Mouse (Mus musculus) cerebellum, adult (tissue): ENCODE measurements at regions not wholly inside any gene's neighbourhood (a gene's known extent, or its start where the extent isn't known, plus 50 kb on each side); places are given as distances from the start of the nearest gene placed in this dataset.
"Not testable (repeated sequence)": the region's sequence is repeated elsewhere in the genome, so short reads cannot be mapped to it uniquely, and the experiment has no call there.

ENCODE experiments used
- ATAC-seq: cut with Nextera tagmentation; 2 replicates; pipeline ENCODE4 v1.9.2; 2017; ENCODE audit warnings: mild to moderate bottlenecking, moderate library complexity, mixed read lengths; ENCODE audit not compliant: insufficient number of reproducible peaks, low FRiP score, low TSS enrichment

- no peak for ATAC-seq
Observed at GRCm38 (mm10) chr1:35889731-35890499, 178.3 kb upstream of the Hs6st1 start.

DNA sequence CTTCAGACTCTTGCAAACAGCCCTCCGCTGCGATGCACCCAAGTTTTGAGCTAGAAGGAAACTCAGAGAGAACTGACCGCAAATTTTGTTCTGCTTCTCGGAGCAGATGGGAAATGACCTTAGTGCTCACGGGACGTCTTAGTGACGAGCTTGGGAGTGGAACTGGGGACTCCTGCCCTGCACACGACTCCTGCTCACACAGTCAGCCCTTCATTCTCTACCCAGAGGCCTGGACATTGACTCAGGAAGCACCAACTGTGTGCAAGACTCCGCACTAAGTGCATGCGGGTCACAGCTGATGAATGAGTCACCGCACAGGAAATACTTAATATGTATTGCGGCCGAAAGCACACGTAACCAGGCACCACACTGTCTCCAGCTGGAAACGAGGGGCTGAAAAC lies 177.7 kb upstream of the Hs6st1 start:
- ATAC-seq = no peak

GRCm38 (mm10) chr1:35899536-35899935 lies 168.7 kb upstream of the Hs6st1 start:
- no peak for ATAC-seq

- ATAC-seq = no peak
Observed at GRCm38 (mm10) chr1:35904001-35904547, 164.1 kb upstream of the Hs6st1 start.

DNA sequence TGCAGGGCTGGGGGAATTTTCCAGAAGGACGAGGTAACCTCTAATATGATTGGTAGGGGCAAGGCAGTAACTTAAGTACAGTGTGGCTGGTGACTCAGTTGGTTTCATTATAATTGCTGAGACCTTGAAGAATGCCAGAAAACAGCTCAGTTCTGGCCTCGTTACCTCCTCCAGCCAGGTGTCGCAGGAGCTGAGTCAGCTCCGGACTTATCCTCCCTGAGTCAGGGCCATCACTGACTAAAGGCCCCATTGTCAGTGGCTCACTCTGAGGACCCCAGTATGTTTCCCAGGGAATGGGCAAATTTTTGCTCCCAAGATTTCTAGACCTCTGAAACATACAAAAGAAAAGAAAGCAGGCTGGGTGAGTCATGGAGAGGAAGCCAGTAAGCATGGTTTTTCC lies 154.6 kb upstream of the Hs6st1 start:
- ATAC-seq = no peak

DNA sequence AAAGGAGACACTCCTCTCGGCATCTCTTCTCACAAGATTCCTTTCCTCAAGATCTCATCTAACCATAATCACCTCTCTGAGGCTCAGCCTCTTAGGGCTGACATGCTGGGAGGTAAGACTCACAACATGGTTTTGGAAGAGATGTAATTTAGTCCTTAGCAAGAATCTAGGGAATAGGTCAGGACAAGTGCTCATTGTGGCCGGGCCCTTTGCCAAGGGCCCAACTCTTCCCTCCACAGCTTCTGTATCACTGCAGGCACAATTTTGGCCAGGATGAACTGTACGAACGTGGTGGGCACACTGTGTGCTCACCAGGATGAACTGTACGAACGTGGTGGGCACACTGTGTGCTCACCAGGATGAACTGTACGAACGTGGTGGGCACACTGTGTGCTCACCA lies 154.0 kb upstream of the Hs6st1 start:
- not testable (repeated sequence) for ATAC-seq

DNA sequence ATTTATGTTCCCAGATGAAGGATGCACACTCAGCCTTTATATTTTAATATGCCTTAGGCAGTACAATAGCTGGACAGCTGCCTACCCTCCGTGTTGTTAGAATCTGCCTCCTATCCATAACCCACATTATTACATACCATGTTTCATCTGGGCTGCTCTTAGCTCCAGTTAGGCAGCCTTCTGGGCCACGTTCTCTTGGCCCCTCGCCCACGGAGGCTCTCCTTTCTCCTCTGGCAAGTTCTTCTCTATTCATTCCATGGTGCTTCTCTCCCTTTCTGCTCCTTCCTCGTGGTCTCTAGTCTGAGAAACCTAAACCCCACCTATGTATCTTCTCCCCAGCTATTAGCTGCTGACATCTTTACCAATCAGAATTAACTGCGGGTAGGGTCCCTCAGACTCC lies 152.7 kb upstream of the Hs6st1 start:
- no peak for ATAC-seq

DNA sequence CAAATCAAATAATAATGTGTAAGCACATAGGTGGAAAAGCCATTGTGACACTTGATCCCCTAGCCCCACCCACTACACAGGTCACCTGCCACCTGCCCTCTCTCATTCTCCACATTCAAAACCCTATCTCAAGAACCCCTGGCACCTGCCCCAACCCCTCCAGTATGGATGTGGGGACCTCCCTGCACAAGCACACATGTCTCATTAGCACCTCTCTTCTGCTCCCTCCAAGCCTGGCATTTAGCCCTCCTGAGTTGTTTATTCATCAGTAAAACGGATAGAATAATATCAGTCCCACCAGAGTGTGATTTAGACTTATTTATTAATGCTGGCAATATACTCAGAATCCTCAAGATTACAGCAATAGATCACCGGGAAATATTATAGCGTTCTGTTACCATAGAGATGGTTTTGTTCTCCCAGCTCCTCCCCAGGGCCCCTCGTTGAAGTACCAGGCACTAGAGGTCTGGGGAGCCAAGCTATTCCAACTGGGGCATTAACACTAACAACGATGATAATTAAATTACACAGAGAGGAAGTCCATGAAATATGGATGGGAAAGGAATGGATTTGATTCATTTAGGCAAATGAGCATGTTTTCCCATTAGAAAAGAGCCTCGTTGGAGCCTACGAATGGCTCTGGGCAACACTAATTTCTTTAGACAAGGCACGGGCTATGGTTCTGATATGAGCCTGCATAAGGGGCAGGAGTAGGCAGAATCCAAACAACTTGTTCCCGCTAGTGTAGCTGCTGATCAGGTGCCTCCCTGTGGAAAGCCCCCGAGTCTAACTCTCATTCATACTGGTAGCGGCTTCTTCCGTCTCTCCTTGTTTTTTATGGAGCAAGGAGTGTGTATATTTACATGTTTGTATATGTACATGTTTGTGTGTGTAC lies 148.1 kb upstream of the Hs6st1 start:
- ATAC-seq = no peak

- ATAC-seq = no peak
Observed at GRCm38 (mm10) chr1:35924796-35925195, 143.4 kb upstream of the Hs6st1 start.

DNA sequence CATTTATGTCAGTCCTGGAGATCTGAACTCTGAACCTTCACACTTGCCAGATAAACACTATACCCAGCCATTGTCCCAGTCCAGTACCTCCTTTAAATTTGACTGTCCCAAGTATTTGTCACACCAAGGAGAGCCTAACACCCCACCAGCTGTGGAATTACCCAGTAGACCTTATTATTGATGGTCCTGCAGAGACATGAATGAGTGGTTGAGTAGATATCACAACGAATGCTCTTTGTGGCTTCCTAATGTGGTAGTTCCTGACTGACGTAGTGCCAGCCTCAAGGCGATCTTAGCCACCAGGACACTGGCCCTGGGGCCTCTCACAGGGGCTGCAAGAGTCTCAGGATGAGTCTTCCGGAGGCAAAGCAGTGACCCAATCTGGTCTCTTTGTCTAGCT lies 142.9 kb upstream of the Hs6st1 start:
- ATAC-seq = no peak

DNA sequence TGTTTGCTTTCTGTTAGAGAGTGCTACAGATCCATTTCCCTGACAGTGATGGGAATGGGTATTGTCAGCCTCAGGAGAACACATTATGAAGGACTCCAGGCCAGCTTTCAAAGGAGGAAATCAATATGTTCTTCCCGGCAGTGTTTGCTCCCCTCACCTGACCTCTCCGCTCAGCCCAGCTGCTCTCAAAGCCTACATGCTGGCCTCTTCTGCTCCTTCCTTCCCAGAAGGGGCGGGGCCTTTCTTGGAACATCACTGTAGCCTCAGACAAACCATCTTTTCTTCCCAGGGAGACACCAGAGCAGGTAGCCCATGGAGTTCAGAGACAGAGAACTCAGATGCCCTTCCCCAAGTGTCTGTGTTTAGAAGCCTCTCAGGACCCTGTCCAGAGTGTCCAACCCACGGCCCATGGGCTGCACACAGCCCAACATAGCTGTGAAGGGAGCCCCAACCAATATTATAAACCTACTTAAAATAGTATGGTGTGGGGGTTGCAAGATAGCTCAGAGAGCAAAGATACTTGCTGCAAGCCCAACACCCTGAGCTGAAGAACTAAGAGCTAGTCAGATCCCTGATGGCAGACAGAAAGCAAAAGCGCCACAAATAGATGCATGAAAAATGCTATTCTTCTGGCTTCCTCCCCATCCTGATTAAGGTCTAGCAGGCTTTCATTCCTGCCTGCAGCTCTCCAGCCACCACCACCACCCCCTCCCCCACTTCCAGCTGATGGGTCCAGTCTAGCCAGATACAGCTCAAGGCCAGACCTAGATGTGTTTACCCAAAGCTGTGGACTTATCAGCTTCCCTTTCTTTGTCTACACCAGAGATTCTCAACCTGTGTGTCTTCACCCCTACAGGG lies 141.8 kb upstream of the Hs6st1 start:
- ATAC-seq = no peak

DNA sequence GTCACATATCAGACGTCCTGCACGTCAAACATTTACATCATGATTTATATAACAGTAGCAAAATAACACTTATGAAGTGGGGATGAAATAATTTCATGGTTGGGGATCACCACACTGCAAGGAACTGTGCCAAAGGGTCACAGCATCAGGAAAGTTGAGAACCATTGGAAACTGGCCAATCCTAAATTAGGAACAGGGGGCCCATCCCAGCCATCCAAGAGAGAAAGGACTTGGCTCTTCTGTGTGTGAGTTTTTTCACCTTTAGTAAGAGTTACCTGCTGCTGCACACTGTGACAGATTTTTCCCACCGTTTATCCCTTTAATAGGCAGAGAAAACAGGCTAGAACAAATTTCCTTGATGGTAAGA lies 141.2 kb upstream of the Hs6st1 start:
- ATAC-seq = no peak

DNA sequence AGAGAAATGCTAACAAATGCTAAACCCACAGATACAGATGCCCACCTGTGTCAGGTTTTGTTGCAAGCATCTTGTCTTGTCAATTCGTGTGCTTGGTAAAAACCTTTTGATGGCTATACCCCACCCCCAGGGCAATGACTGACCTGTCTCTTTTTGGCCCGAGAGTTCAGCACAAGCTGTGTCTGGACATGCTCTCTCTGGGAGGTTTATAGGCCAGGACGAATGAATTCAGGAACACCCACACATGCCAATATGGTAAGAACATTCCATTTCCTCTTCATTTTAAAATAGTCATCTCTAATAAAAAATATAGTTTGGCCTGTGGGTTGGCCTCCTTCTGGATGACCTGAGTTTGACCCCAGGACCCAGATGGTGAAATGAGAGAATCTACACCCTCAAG lies 137.8 kb upstream of the Hs6st1 start:
- ATAC-seq = peak; percentile 56; the same call in 1 of the 2 replicates

- no peak for ATAC-seq
Observed at GRCm38 (mm10) chr1:35931056-35931455, 137.1 kb upstream of the Hs6st1 start.

DNA sequence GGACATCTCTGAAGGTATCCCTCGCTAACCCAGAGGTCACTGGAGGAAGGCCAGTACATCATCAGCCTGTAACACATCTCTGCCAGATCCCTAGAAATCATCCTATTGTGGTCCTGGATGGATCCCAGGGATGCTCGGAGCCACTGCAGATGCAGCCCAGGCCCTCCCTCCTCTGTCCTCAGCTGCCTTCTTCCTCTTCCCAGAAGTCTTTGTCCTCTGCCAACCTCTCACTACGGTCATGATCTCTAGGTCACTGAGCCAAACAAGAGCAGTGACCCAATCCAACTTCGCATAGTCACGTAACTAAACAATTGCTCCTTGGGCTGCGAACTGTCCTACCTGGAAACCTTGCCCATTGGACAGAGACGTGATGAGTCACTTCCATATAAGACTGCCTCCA lies 134.7 kb upstream of the Hs6st1 start:
- ATAC-seq = no peak

- ATAC-seq = no peak
Observed at GRCm38 (mm10) chr1:35935099-35935651, 133.0 kb upstream of the Hs6st1 start.

DNA sequence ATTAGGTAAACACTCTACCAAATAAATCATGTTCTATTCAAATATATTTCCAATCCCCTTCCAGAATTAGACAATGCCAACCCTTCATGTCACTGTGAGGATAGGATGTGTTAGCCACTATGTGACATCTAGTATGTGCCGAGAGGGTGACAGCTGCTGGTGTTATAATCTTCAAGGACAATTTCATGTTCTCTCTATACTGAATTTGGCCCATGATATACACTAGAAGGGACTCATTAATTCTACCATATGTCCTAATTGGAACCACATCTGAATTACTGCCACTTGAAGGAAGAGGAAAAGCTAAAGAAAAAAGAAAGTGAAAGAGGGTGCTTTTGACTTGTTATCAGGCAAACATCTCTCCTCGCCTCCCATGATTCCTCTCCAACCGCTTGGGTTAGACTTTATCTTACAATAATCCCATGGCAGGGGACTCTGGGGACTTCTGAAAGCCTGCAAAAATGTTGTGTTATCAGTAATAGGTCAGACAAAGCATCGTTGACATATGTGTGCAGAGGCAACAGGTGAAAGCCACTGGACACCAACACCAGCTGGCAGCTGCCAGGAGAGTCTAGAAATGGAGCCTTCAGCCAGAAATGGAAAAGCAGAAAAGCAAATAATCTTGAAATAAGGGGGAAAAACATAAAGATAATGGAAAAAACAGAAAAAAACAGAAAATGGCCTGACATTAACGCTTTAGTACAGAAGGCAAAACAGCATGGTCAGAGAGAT lies 131.7 kb upstream of the Hs6st1 start:
- no peak for ATAC-seq

DNA sequence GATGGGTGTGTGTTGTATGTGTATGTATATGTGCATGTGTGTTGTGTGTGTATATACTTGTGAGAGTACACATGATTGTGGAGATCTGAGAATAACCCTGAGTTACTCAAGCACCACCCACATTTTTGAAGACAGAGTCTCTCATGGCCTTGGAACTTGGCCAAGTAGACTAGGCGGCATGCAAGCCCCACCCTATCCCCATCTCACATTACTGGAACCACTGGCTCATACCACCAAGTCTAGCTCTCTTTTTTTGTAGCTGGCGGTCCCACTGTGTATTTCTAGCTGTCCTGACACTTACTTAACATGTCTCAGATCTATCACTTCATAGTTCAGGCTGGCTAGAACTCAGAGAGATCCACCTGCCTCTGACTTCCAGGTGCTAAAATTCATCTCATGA lies 128.0 kb upstream of the Hs6st1 start:
- ATAC-seq = no peak

GRCm38 (mm10) chr1:35941642-35942077 lies 126.5 kb upstream of the Hs6st1 start:
- ATAC-seq = no peak
